ENCODE assay signal across 9 mouse cellular contexts in the genomic region with DNA sequence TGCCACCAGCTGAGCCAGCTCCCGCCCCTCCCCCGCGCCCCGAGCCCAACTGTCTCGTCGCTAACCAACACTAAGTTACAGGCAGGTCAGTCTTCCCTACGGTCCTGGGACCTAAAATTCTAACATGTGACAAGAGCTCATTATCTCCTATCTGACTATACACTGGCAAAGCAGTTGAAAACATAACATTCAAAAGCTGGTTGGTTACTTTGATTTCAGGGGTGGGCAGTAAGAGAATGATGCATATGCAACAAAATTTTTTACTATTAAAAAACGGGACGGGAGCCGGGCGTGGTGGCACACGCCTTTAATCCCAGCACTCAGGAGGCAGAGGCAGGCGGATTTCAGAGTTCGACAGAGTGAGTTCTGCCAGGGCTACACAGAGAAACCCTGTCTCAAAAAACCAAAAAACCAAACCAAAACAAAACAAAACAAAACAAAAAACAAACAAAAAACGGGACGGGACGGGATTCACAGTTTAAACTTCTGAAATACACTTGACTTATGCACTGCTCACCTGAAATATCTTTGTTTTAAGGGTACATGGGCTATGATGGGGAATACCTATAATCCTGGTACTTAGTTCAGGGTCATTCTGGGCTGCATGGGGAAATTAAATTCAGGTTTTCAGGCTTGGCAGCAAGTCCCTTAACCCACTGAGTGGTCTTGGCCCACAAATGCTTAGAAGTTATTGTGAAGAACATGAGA. TPM values are rescaled to one million over a fixed set of nuclear protein-coding genes. Genes with fewer than 3 reads are reported as not detected.
DNase-seq lines count a peak whose midpoint lies in the region; ATAC-seq and TF ChIP-seq lines count a peak whose summit lies in the region.
"Had no signal": no experiment of that assay in that cellular context is flagged by ENCODE, and none has a peak within 500 bp of the region (broad histone marks: within the 10 kb centered on the region; RNA-seq: fewer than 3 reads in every experiment).

No protein-coding gene starts in this region.

- no peak for ATAC-seq in forebrain, embryonic 11.5 days (replicated peaks; ENCODE audit: low FRiP score)
- ATAC-seq in kidney, embryonic 15.5 days (replicated peaks; ENCODE audit: low FRiP score) = no peak
- ATAC-seq in midbrain, postnatal 0 days (ENCODE audit: low FRiP score) = no peak

- no peaks in the 10 kb centered on the region for H3K27me3 ChIP-seq in forebrain, embryonic 11.5 days (ENCODE audit: control insufficient read depth, insufficient read depth, low read length)
- no peaks in the 10 kb centered on the region for H3K27me3 ChIP-seq in kidney, embryonic 15.5 days
- peaks cover 6% of the 10 kb centered on the region for H3K27me3 ChIP-seq in midbrain, postnatal 0 days (ENCODE audit: insufficient read depth, low read length)

- H3K9ac ChIP-seq in forebrain, embryonic 11.5 days (ENCODE audit: low read length) = peak overlapping the region; percentile 45; the same call in 1 of the 2 replicates
- peak overlapping the region; percentile 36; the same call in 1 of the 2 replicates for H3K9ac ChIP-seq in kidney, embryonic 15.5 days
- H3K9ac ChIP-seq in midbrain, postnatal 0 days (replicated peaks; ENCODE audit: low read length, poor library complexity, severe bottlenecking) = no peak overlapping the region

- H3K4me2 ChIP-seq in forebrain, embryonic 11.5 days (ENCODE audit: low read depth, low read length, severe bottlenecking) = peak overlapping the region; percentile 42; the same call in 1 of the 2 replicates
- H3K4me2 ChIP-seq in kidney, embryonic 15.5 days = peak overlapping the region; percentile 68
- H3K4me2 ChIP-seq in midbrain, postnatal 0 days (ENCODE audit: low read depth, low read length, poor library complexity, severe bottlenecking) = peak overlapping the region; percentile 35

- no peak for TF ChIP-seq CTCF in midbrain, postnatal 0 days (IDR thresholded peaks at IDR 0.05)

- H3K4me1 ChIP-seq in forebrain, embryonic 11.5 days (replicated peaks; ENCODE audit: control insufficient read depth, insufficient read depth, low read length) = no peaks in the 10 kb centered on the region; the same call in 1 of the 2 replicates
- peaks cover 24% of the 10 kb centered on the region for H3K4me1 ChIP-seq in kidney, embryonic 15.5 days
- no peaks in the 10 kb centered on the region for H3K4me1 ChIP-seq in midbrain, postnatal 0 days (ENCODE audit: insufficient read depth, low read length)

- no peak overlapping the region for H3K27ac ChIP-seq in forebrain, embryonic 11.5 days (ENCODE audit: low read depth, low read length)
- H3K27ac ChIP-seq in kidney, embryonic 15.5 days = peak overlapping the region; percentile 48; the same call in 1 of the 2 replicates
- H3K27ac ChIP-seq in midbrain, postnatal 0 days (ENCODE audit: low read depth, low read length) = no peak overlapping the region

- peak; percentile 41 for DNase-seq in kidney, adult 18-20 months
- DNase-seq in kidney, adult 11 months = no peak
- no peak for DNase-seq in forebrain, embryonic 11.5 days (ENCODE audit: low spot score)
- no peak for DNase-seq in midbrain, postnatal 0 days (ENCODE audit: low spot score)
- DNase-seq in gastrocnemius, postnatal 25 days = no peak
- no peak for DNase-seq in cerebellum, postnatal 10 days
- DNase-seq in left cerebral cortex, adult 9 months (ENCODE audit: low spot score in 2 of 2) = no peak

- 43% methylated on average over 17 of the region's 17 CpGs for WGBS in forebrain, embryonic 11.5 days
- 39% methylated on average over 17 of the region's 17 CpGs for WGBS in kidney, embryonic 15.5 days
- 45% methylated on average over 17 of the region's 17 CpGs for WGBS in midbrain, postnatal 0 days

- H3K36me3 ChIP-seq in forebrain, embryonic 11.5 days (ENCODE audit: control insufficient read depth, insufficient read depth, low read length) = no peaks in the 10 kb centered on the region
- H3K36me3 ChIP-seq in kidney, embryonic 15.5 days = no peaks in the 10 kb centered on the region
- no peaks in the 10 kb centered on the region for H3K36me3 ChIP-seq in midbrain, postnatal 0 days (ENCODE audit: insufficient read depth, low read length)

- H3K4me3 ChIP-seq in forebrain, embryonic 11.5 days (ENCODE audit: low read depth, low read length) = peak overlapping the region; percentile 27
- H3K4me3 ChIP-seq in kidney, embryonic 15.5 days (replicated peaks) = peak overlapping the region; percentile 45
- H3K4me3 ChIP-seq in midbrain, postnatal 0 days (ENCODE audit: low read depth, low read length) = no peak overlapping the region

- H3K9me3 ChIP-seq in forebrain, embryonic 11.5 days (ENCODE audit: control insufficient read depth, low read length) = no peaks in the 10 kb centered on the region
- no peaks in the 10 kb centered on the region for H3K9me3 ChIP-seq in kidney, embryonic 15.5 days (replicated peaks)
- H3K9me3 ChIP-seq in midbrain, postnatal 0 days (ENCODE audit: low read length) = no peaks in the 10 kb centered on the region

RNA-seq across cellular contexts. Expression of a gene that starts 4.1 kb away (rescaled TPM):
- polyA plus RNA-seq in forebrain, embryonic 11.5 days (2014; fragmentation: Nextera tagmentation; extraction: Ambion mirVana) = 204 TPM in 2 replicates
- 217 and 225 TPM in 2 replicates for polyA plus RNA-seq in kidney, embryonic 15.5 days (2015; fragmentation: Nextera tagmentation; extraction: Ambion mirVana)
- 647 and 778 TPM in 2 replicates for total RNA-seq in midbrain, postnatal 0 days (2014; rRNA removed)
- 291 and 295 TPM in 2 replicates for polyA plus RNA-seq in midbrain, postnatal 0 days (2015; fragmentation: Nextera tagmentation; extraction: Ambion mirVana)
- total RNA-seq in gastrocnemius, postnatal 25 days (2021) = 100 to 1,000 TPM; 362 to 414 TPM

RNA-seq across cellular contexts. Expression of a gene that starts 24.3 kb away (rescaled TPM):
- 212 and 239 TPM in 2 replicates for polyA plus RNA-seq in forebrain, embryonic 11.5 days (2014; fragmentation: Nextera tagmentation; extraction: Ambion mirVana)
- polyA plus RNA-seq in kidney, embryonic 15.5 days (2015; fragmentation: Nextera tagmentation; extraction: Ambion mirVana) = 125 and 132 TPM in 2 replicates
- 8.6 and 10.0 TPM in 2 replicates for total RNA-seq in midbrain, postnatal 0 days (2014; rRNA removed)
- polyA plus RNA-seq in midbrain, postnatal 0 days (2015; fragmentation: Nextera tagmentation; extraction: Ambion mirVana) = 20.4 and 22.6 TPM in 2 replicates
- total RNA-seq in gastrocnemius, postnatal 25 days (2021) = 1 to 10 TPM; 6.1 to 6.2 TPM

RNA-seq across cellular contexts. Expression of a gene that starts 43.1 kb away (rescaled TPM):
- polyA plus RNA-seq in forebrain, embryonic 11.5 days (2014; fragmentation: Nextera tagmentation; extraction: Ambion mirVana) = not detected in 2 replicates
- polyA plus RNA-seq in kidney, embryonic 15.5 days (2015; fragmentation: Nextera tagmentation; extraction: Ambion mirVana) = not detected in 2 replicates
- total RNA-seq in midbrain, postnatal 0 days (2014; rRNA removed) = not detected in 2 replicates
- polyA plus RNA-seq in midbrain, postnatal 0 days (2015; fragmentation: Nextera tagmentation; extraction: Ambion mirVana) = not detected in 2 replicates
- total RNA-seq in gastrocnemius, postnatal 25 days (2021) = 10 to 100 TPM in 1 of 2 experiments, 1 to 10 TPM in 1; 1.9 to 87.3 TPM

RNA-seq across cellular contexts. Expression of a gene that starts 45.5 kb away (rescaled TPM):
- not detected in 2 replicates for polyA plus RNA-seq in forebrain, embryonic 11.5 days (2014; fragmentation: Nextera tagmentation; extraction: Ambion mirVana)
- polyA plus RNA-seq in kidney, embryonic 15.5 days (2015; fragmentation: Nextera tagmentation; extraction: Ambion mirVana) = 4.8 and 9.2 TPM in 2 replicates
- total RNA-seq in midbrain, postnatal 0 days (2014; rRNA removed) = not detected in 2 replicates
- polyA plus RNA-seq in midbrain, postnatal 0 days (2015; fragmentation: Nextera tagmentation; extraction: Ambion mirVana) = not detected in 2 replicates
- total RNA-seq in gastrocnemius, postnatal 25 days (2021) = not detected
- total RNA-seq: heart, adult 18-20 months had no signal
